Mouse (Mus musculus): Measurements from ENCODE around the gene Gm10392. TPM values are rescaled to one million over a fixed set of nuclear protein-coding genes. Genes with fewer than 3 reads are reported as not detected.
"Not testable (repeated sequence)": the region's sequence is repeated elsewhere in the genome, so short reads cannot be mapped to it uniquely, and the experiment has no call there.

Gene Gm10392
- 0.15 TPM in 1 of 2 replicates, not detected in the other for polyA plus RNA-seq (2015; fragmentation: Nextera tagmentation; extraction: Ambion mirVana)

DNA sequence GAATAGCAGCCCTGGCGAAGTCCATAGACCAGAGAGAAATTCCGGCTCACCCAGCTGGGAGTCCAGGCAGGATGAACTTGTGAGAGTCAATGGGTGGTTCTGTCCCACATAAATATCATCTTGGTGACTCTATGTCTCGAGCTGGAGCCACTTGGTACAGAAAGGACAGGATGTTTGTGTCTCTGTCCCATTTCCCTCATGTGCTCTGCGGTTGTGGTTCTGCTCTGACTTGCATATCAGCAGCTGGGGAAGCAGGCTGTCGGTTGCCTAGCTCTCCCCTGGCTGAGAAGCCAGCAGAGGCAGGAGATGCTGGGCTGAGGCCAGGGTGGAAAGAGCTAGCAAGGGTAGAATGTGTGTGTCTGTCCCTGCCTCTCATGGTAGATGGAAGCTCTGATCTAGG, at the start of gene Gm10392:
TSS of gene Gm10392 (minus strand) at position 156 of the 400 bp plus-strand sequence.
- H3K27me3 ChIP-seq: peaks cover 35% of the 10 kb centered on the region

DNA sequence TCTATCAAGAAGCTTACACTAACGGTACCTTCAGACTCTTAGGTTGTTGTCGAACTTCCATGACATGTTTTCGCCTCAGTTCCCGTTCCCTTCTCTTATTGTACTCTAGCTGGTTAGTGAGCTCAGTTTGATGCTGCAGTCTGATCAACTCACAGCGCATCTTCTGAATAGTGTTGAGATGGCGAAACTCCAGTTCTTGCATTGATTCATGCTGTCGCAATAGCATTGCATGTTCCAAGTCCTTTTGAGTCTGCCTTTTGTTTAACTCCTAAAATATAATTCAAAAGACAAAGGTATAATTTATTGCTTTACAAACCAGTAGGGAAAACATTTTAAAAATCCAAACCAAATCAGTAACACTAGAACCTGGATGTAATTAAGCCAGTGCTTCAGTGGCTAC, 26.3 kb upstream of the Gm10392 start:
- WGBS: 93% methylated on average over 7 of the region's 7 CpGs

More for the DNA sequence above, at the start of gene Gm10392:
- H3K27ac ChIP-seq (replicated peaks): no peak within 1 kb of the TSS
- H3K4me3 ChIP-seq: no peak within 1 kb of the TSS
- H3K4me2 ChIP-seq: no peak within 1 kb of the TSS
- H3K36me3 ChIP-seq: no peaks in the 10 kb centered on the region
- H3K9ac ChIP-seq: no peak within 1 kb of the TSS
- no peak for ATAC-seq (ENCODE audit: low read depth)
- whole genome bisulfite sequencing: 70% methylated on average over 5 of the region's 5 CpGs
- H3K4me1 ChIP-seq (replicated peaks): peaks cover 46% of the 10 kb centered on the region
- no peaks in the 10 kb centered on the region for H3K9me3 ChIP-seq

DNA sequence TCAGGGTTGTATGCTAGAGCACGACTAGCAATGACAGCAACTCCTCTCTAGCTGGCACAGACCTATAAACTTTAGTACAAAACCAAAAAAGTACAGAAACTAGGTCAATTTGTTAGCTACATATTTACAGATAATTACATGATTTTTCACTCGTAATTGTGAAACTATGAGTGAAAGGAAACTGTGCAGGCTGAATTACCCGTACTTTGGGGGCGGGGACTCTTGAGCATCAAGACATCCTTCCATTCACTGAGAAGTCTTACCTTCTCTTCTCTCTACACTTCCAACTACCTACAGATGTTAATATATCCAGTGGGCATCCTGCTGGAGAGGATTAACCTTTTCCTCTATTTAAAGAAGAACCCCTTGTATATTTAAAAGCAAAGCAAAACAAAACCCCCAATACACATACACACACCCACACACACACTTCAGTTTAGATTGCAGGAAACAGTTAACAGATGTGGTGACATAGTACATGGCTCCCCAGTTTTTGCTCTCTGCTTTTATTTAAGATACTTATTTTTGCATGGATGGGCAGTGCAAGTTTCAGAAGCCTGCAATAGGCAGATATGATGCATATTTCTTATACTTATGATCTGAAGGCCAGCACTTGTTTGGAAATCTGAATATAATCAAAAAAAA, 13.3 kb upstream of the Gm10392 start:
- H3K4me2 ChIP-seq: no peak overlapping the region
- no peak for ATAC-seq (ENCODE audit: low read depth)
- no peak overlapping the region for H3K9ac ChIP-seq
- H3K27ac ChIP-seq (replicated peaks): no peak overlapping the region
- 90% methylated on average over 4 of the region's 4 CpGs for WGBS
- H3K4me1 ChIP-seq (replicated peaks): no peaks in the 10 kb centered on the region
- H3K4me3 ChIP-seq: no peak overlapping the region
- H3K27me3 ChIP-seq: no peaks in the 10 kb centered on the region
- H3K36me3 ChIP-seq: peaks cover 32% of the 10 kb centered on the region
- H3K9me3 ChIP-seq: no peaks in the 10 kb centered on the region

More for the DNA sequence above, 26.3 kb upstream of the Gm10392 start:
- H3K4me3 ChIP-seq: no peak overlapping the region
- no peak for ATAC-seq (ENCODE audit: low read depth)
- H3K4me1 ChIP-seq (replicated peaks): no peaks in the 10 kb centered on the region
- H3K36me3 ChIP-seq: peaks cover 78% of the 10 kb centered on the region
- H3K9me3 ChIP-seq: no peaks in the 10 kb centered on the region
- no peak overlapping the region for H3K9ac ChIP-seq
- no peak overlapping the region for H3K4me2 ChIP-seq
- no peaks in the 10 kb centered on the region for H3K27me3 ChIP-seq
- H3K27ac ChIP-seq (replicated peaks): no peak overlapping the region

DNA sequence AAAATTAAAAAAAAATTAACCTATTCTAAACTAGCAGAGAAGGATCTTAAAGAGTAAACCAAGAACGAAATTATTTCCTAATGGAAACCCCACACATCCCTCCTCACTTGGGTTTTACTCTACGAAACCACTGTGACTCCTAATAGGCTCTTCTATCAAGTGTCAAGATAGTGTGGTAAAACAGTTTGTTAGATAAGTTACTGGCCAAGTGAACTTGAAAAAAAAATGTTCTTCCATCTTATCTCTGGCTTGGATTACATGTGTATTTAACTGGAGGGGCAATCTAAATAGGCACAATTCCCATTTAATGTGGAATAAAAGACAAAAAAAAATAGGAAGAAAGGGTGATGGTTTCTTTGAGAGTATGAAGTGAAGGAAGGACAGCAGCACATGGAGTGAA, 11.9 kb upstream of the Gm10392 start:
- H3K27ac ChIP-seq (replicated peaks): no peak overlapping the region
- no peak overlapping the region for H3K9ac ChIP-seq
- ATAC-seq (ENCODE audit: low read depth): no peak
- H3K36me3 ChIP-seq: peaks cover 19% of the 10 kb centered on the region
- no peak overlapping the region for H3K4me3 ChIP-seq
- WGBS: 96% methylated on average over 2 of the region's 2 CpGs
- no peaks in the 10 kb centered on the region for H3K4me1 ChIP-seq (replicated peaks)
- H3K4me2 ChIP-seq: no peak overlapping the region
- no peaks in the 10 kb centered on the region for H3K9me3 ChIP-seq
- no peaks in the 10 kb centered on the region for H3K27me3 ChIP-seq

DNA sequence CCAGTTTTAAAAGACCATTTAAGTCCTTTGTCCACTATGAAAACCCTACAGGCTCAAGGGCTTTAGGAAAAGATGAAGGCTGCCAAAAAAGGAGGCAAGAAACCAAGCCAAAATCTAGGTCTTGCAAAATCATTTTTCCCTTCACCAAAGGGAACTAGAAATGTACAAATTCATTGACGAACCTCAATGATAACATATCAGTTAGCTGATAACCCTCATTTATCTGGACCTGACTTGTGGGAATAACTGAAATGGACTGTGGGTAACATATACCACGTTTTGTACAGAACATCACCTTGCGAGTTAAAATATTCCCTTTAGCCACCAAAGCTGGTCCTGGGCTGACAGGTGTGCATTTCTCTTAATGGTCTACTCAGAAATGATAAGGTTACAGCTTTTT, 10.6 kb upstream of the Gm10392 start:
- H3K4me2 ChIP-seq: no peak overlapping the region
- no peaks in the 10 kb centered on the region for H3K4me1 ChIP-seq (replicated peaks)
- H3K4me3 ChIP-seq: no peak overlapping the region
- H3K36me3 ChIP-seq: peaks cover 12% of the 10 kb centered on the region
- H3K27me3 ChIP-seq: no peaks in the 10 kb centered on the region
- no peak overlapping the region for H3K27ac ChIP-seq (replicated peaks)
- 89% methylated on average over 3 of the region's 3 CpGs for WGBS
- no peak for ATAC-seq (ENCODE audit: low read depth)
- no peaks in the 10 kb centered on the region for H3K9me3 ChIP-seq
- H3K9ac ChIP-seq: no peak overlapping the region

DNA sequence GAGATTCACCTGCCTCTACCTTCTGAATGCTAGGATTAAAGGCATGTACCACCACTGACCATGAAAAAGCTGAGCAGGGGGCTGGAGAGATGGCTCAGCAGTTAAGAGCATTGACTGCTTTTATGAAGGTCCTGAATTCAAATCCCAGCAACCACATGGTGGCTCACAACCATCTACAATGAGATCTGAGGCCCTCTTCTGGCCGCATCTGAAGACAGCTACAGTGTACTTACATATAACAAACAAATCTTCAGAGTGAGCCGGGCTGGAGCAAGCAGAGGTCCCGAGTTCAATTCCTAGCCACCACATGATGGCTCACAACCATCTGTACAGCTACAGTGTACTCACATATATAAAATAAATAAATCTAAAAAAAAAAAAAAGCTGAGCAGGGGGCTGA, 9.4 kb upstream of the Gm10392 start:
- not testable (repeated sequence) for H3K4me2 ChIP-seq; H3K4me1 ChIP-seq (replicated peaks); H3K4me3 ChIP-seq; H3K27me3 ChIP-seq; H3K9ac ChIP-seq; H3K27ac ChIP-seq (replicated peaks); H3K36me3 ChIP-seq; ATAC-seq (ENCODE audit: low read depth); H3K9me3 ChIP-seq
- 90% methylated on average over 3 of the region's 3 CpGs for WGBS

DNA sequence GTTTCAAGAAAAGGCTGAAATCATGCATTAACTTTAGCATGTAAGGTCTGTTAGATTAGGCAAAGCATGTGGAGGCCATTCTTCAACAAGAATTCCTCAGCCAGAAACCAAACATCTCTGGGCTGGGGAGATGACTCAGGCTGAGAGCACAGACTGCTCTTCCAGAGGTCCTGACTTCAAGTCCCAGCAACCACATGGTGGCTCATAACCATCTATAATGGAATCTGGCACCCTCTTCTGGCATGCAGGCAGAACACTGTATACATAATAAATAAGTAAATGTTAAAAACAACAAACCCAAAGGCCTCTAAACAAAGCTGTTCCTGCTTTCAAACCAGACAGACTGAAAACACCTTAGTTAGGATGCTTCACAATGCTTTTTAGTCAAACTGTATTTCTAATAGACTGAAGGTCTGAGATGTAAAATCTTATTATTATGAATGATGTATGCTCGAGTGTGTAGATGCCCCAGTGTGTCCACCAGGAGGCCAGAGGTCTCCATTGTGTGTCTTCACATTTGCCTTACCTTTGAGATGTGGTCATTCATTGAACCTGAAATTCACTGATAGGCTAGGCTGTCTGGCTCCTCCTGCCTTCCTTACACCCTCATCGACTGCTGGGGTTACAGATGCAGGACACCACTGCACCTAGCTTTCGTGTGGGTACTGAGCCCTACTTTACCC, 6.9 kb upstream of the Gm10392 start:
- Histone ChIP-seq H3K36me3 (peaks cover 7% of the 10 kb centered on the region), H3K4me2 (no peak overlapping the region), H3K9me3 (no peaks in the 10 kb centered on the region), H3K27me3 (no peaks in the 10 kb centered on the region), H3K27ac (replicated peaks) (no peak overlapping the region), H3K9ac (no peak overlapping the region), H3K4me3 (no peak overlapping the region), H3K4me1 (replicated peaks) (no peaks in the 10 kb centered on the region)
- ATAC-seq (ENCODE audit: low read depth): no peak
- 77% methylated on average over 3 of the region's 3 CpGs for WGBS

DNA sequence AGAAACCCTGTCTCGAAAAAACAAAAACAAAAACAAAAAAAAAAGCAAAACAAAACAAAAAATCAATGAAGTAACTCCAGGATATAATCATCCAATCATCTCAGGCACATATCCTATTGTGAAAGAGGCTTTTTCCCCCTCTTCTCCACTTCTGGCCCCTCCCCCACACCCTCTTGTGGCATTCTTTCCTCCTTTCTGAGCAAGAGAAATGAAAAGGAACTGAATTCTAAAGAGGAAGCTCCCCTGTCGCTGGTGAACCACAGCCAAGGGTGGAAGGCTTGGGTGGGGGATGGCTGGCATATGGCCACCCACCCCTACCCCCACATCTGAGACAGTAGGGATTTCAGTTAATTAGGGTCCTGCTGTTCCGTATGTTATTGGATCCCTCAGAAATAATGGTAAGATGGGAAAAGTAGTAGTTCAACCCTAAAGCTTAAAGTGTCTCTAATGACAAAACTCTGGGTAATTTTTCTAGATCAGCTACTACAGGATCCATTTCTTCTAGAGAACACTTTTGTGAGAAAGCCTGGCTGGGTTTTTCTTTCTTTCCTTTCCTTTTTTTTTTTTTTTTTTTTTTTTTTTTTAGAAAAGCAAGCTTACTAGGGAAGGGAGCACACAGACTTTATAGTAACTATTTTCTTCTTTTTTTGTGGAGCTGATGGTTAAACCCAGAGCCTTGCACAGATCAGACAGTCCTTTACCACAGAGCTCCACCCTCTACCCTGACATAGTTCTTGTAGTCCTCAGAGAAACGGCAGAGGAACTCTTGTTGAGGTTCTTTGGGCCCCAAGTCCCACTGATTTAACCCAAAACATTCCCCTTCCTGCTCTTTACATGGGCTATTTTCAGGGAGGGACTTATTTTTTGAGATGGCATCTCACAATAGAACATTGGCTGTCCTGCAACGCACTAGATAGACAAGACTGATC, 1.9 kb upstream of the Gm10392 start:
- H3K4me2 ChIP-seq: no peak overlapping the region
- H3K27me3 ChIP-seq: peaks cover 17% of the 10 kb centered on the region
- no peak overlapping the region for H3K9ac ChIP-seq
- H3K4me1 ChIP-seq (replicated peaks): peaks cover 28% of the 10 kb centered on the region
- no peak overlapping the region for H3K27ac ChIP-seq (replicated peaks)
- no peak for ATAC-seq (ENCODE audit: low read depth)
- H3K4me3 ChIP-seq: no peak overlapping the region
- no peaks in the 10 kb centered on the region for H3K36me3 ChIP-seq
- WGBS: 52% methylated on average over 5 of the region's 5 CpGs
- H3K9me3 ChIP-seq: no peaks in the 10 kb centered on the region

DNA sequence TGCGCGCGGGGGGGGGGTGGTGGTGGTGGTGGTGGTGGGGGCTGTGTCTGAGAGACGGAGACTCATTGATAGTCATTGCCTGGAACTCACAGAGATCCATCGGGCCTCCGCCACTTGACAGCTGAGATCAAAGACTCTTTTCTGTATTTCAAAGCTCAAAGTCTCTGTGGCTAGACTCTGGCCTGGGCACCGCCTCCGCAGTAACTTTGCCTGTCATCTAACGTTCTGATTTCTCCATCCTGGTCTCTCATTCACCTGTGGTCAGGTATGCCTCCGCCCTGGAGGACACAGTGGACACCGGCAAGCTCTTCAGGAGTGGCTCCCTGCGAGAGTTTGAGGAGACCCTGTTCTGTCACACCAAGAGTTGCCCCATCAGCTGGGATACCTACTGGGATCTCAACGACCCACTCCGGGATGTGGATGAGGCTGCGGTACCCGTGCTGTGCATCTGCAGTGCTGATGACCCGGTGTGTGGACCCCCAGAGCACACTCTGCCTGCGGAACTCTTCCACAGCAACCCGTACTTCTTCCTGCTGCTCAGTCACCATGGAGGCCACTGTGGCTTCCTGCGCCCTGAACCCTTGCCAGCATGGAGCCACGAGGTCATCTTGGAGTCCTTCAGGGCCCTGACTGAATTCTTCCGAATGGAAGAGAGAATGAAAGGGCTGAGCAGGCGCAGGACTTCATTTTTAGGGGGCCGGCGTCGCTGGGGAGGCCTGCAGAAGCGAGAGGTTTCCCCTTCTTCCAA, 773 bp downstream of the Gm10392 start:
- no peaks in the 10 kb centered on the region for H3K9me3 ChIP-seq
- H3K9ac ChIP-seq: no peak overlapping the region
- peaks cover 53% of the 10 kb centered on the region for H3K4me1 ChIP-seq (replicated peaks)
- ATAC-seq (ENCODE audit: low read depth): no peak
- H3K36me3 ChIP-seq: no peaks in the 10 kb centered on the region
- no peak overlapping the region for H3K4me3 ChIP-seq
- H3K27ac ChIP-seq (replicated peaks): no peak overlapping the region
- H3K4me2 ChIP-seq: no peak overlapping the region
- 80% methylated on average over 26 of the region's 27 CpGs for WGBS
- H3K27me3 ChIP-seq: peaks cover 42% of the 10 kb centered on the region

DNA sequence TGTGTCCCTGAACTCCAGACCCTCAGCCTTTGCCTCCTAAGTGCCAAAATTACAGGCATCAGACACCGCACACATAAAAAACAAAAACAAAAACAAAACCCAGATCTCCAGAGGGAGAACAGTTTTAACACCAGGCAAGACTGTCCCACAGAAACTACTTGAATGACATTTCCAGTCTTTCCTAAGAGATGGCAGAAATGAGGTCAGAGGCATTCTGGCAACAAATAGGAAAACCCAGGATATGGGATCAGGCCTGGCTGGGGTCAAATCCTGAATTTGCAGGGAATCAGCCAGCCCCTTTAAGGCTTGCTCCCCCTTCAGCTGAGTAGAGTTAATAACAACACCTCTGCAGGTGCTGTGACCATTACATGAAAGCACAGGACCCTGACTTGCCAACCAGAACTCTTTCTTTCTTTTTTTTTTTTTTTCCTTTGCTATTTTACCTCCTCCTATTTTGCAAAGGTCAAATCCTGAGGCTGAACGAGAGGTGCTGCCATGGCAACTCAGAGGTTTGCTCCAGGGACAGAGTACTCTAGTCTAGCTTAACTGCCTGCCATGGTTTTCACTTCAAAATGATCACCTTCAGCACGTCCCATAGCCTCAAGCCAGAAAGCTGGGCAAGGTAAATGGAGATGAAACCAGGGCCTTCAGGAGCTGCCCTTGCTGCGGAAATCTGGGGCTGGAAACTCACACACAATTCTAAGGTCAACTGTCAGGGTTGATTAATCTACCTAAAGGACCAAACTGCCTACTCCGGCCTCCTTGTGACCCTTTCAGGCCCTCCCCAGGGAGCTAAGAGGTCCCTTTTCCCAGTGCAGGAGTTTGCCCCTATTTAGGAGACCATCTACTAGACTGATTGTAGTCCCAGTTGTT, 2.2 kb downstream of the Gm10392 start:
- ATAC-seq (ENCODE audit: low read depth): no peak
- H3K9ac ChIP-seq: no peak overlapping the region
- no peak overlapping the region for H3K27ac ChIP-seq (replicated peaks)
- H3K4me1 ChIP-seq (replicated peaks): peaks cover 62% of the 10 kb centered on the region
- 41% methylated on average over 5 of the region's 5 CpGs for WGBS
- H3K4me3 ChIP-seq: no peak overlapping the region
- H3K4me2 ChIP-seq: no peak overlapping the region; the same call in 1 of the 2 replicates
- peaks cover 42% of the 10 kb centered on the region for H3K27me3 ChIP-seq
- H3K36me3 ChIP-seq: no peaks in the 10 kb centered on the region
- H3K9me3 ChIP-seq: no peaks in the 10 kb centered on the region
